Mouse (Mus musculus) cerebellum, adult 2 months (tissue): ENCODE data around the gene Ap3b1. TPM values are rescaled to one million over a fixed set of nuclear protein-coding genes. Genes with fewer than 3 reads are reported as not detected.
"Not testable (repeated sequence)": the region's sequence is repeated elsewhere in the genome, so short reads cannot be mapped to it uniquely, and the experiment has no call there.

ENCODE experiments used
- DNase-seq, 2 experiments: peaks; one replicate each; pipeline ENCODE4 v3.0.0; 2021
- H3K27ac ChIP-seq: fragments of 200-500 bp; 2 replicates; pipeline ENCODE4 v1.5.1; 2012; ENCODE audit warnings: low read length, control low read depth, inconsistent platforms; ENCODE audit not compliant: insufficient read depth
- H3K27me3 ChIP-seq: fragments of 200-500 bp; 2 replicates; pipeline ENCODE4 v1.6.1; 2012; ENCODE audit warnings: inconsistent platforms, mild to moderate bottlenecking, low read length, moderate library complexity; ENCODE audit not compliant: control insufficient read depth, insufficient read depth
- H3K4me1 ChIP-seq: fragments of 200-500 bp; 2 replicates; pipeline ENCODE4 v1.6.1; 2011; ENCODE audit warnings: low read length; ENCODE audit not compliant: control insufficient read depth, insufficient read depth
- H3K4me3 ChIP-seq: fragments of 200-500 bp; replicated peaks from 2 replicates; pipeline ENCODE3; 2011; ENCODE audit warnings: mild to moderate bottlenecking, low read depth, low read length, control low read depth; ENCODE audit not compliant: insufficient read depth
- CTCF ChIP-seq: fragments of 200-500 bp; IDR thresholded peaks from 2 replicates; pipeline ENCODE4 v1.5.1; 2011; ENCODE audit warnings: low read depth, mild to moderate bottlenecking, control low read depth, low read length, moderate library complexity, borderline replicate concordance; ENCODE audit not compliant: insufficient read depth
- POLR2A ChIP-seq: fragments of 200-500 bp; IDR thresholded peaks from 2 replicates; pipeline ENCODE4 v1.6.1; 2011; ENCODE audit warnings: low read length, control low read depth, borderline replicate concordance; ENCODE audit not compliant: insufficient read depth
- WGBS: fragments of 180-500 bp; shearing (Covaris S2); methylation state at CpG from one replicate; pipeline ENCODE4 v1.1.7; 2018; 5-methylcytosine and 5-hydroxymethylcytosine counted together
- polyA plus RNA-seq: library from polyadenylated mRNA; depleted of rRNA; stranded (reverse); fragments of >200 nt; gene quantifications from 2 replicates; pipeline ENCODE4 v1.2.3, GENCODE M21; 2012

Ap3b1 gene
- polyA plus RNA-seq, 1 experiment, result 33.0 TPM

GRCm38 (mm10) chr13:94330392-94330979 lies 28.3 kb upstream of the Ap3b1 start:
- DNase-seq, result no peak
- WGBS, result 38% methylated on average over 3 of the region's 3 CpGs
- no peaks in the 10 kb centered on the region for H3K27me3 ChIP-seq
- H3K4me3 ChIP-seq, result no peak overlapping the region
- TF ChIP-seq POLR2A, result no peak
- no peaks in the 10 kb centered on the region for H3K4me1 ChIP-seq
- H3K27ac ChIP-seq, result no peak overlapping the region

- Histone ChIP-seq H3K27ac (no peak overlapping the region), H3K27me3 (no peaks in the 10 kb centered on the region), H3K4me1 (no peaks in the 10 kb centered on the region), H3K4me3 (no peak overlapping the region)
- 75% methylated on average over 3 of the region's 3 CpGs for WGBS
- DNase-seq, result no peak
- TF ChIP-seq POLR2A (no peak), CTCF (no peak)
Measured at GRCm38 (mm10) chr13:94338357-94338756, 20.4 kb upstream of the Ap3b1 start.

- TF ChIP-seq CTCF, result no peak
- no peak for TF ChIP-seq POLR2A
- WGBS, result 96% methylated on average over 5 of the region's 5 CpGs
- Histone ChIP-seq H3K27me3 (no peaks in the 10 kb centered on the region), H3K27ac (no peak overlapping the region), H3K4me1 (no peaks in the 10 kb centered on the region), H3K4me3 (no peak overlapping the region)
- no peak for DNase-seq
Measured at GRCm38 (mm10) chr13:94343192-94343591, 15.6 kb upstream of the Ap3b1 start.

GRCm38 (mm10) chr13:94344600-94344999 lies 14.2 kb upstream of the Ap3b1 start:
- DNase-seq, H3K27ac ChIP-seq, H3K27me3 ChIP-seq, H3K4me1 ChIP-seq, H3K4me3 ChIP-seq: not testable (repeated sequence)
- WGBS, result 96% methylated on average over 14 of the region's 14 CpGs

GRCm38 (mm10) chr13:94354584-94354983 lies 4.2 kb upstream of the Ap3b1 start:
- no peaks in the 10 kb centered on the region for H3K27me3 ChIP-seq
- no peak for DNase-seq
- WGBS, result 87% methylated on average over 3 of the region's 3 CpGs
- peaks cover 5% of the 10 kb centered on the region; the same call in 1 of the 2 replicates for H3K4me1 ChIP-seq
- H3K27ac ChIP-seq, result no peak overlapping the region
- H3K4me3 ChIP-seq, result no peak overlapping the region
- TF ChIP-seq POLR2A, result no peak
- TF ChIP-seq CTCF, result no peak

GRCm38 (mm10) chr13:94358101-94358400 lies 709 bp upstream of the Ap3b1 start:
- H3K4me3 ChIP-seq, result peak overlapping the region; percentile 85
- TF ChIP-seq POLR2A, result no peak
- TF ChIP-seq CTCF, result no peak
- no peaks in the 10 kb centered on the region for H3K27me3 ChIP-seq
- H3K4me1 ChIP-seq, result peaks cover 5% of the 10 kb centered on the region; the same call in 1 of the 2 replicates
- peak overlapping the region; percentile 27; the same call in 1 of the 2 replicates for H3K27ac ChIP-seq
- DNase-seq, result peak; percentile 59 to 65
- under 1% methylated on average over 9 of the region's 9 CpGs for WGBS

- Histone ChIP-seq H3K27ac (no peak overlapping the region), H3K4me3 (peak overlapping the region; percentile 85), H3K4me1 (peaks cover 5% of the 10 kb centered on the region; the same call in 1 of the 2 replicates), H3K27me3 (no peaks in the 10 kb centered on the region)
- 23% methylated on average over 23 of the region's 25 CpGs for WGBS
- no peak for DNase-seq
- TF ChIP-seq CTCF (no peak), POLR2A (no peak)
Measured at GRCm38 (mm10) chr13:94359282-94359920, 641 bp downstream of the Ap3b1 start.

- H3K4me1 ChIP-seq, DNase-seq, H3K27me3 ChIP-seq, H3K27ac ChIP-seq, H3K4me3 ChIP-seq: not testable (repeated sequence)
- WGBS, result 94% methylated on average over 10 of the region's 10 CpGs
Measured at GRCm38 (mm10) chr13:94361013-94361580, 2.3 kb downstream of the Ap3b1 start.
